Mouse (Mus musculus): ENCODE data around the gene Cgas.
"Not testable (repeated sequence)": the region's sequence is repeated elsewhere in the genome, so short reads cannot be mapped to it uniquely, and the experiment has no call there.

GRCm38 (mm10) chr9:78480227-78480626 lies 37.2 kb upstream of the Cgas start:
- not testable (repeated sequence) for TF ChIP-seq POLR2A (IDR thresholded peaks at IDR 0.05; ENCODE audit: control insufficient read depth, extremely low read depth, insufficient read depth, low read length, poor library complexity); CTCF (IDR thresholded peaks at IDR 0.05; ENCODE audit: borderline replicate concordance, control insufficient read depth, extremely low read depth, insufficient read depth, low read length, poor library complexity)
